Mouse (Mus musculus) left cerebral cortex, adult 18-20 months (tissue): ENCODE results near the gene Gns. TPM values are rescaled to one million over a fixed set of nuclear protein-coding genes. Genes with fewer than 3 reads are reported as not detected.
"Not testable (repeated sequence)": the region's sequence is repeated elsewhere in the genome, so short reads cannot be mapped to it uniquely, and the experiment has no call there.

ENCODE experiments used
- DNase-seq, 2 experiments: peaks; one replicate each; pipeline ENCODE4 v3.0.0; 2021 to 2022; ENCODE audit warnings: low spot score in 2 of 2, mixed read lengths in 1 of 2
- long read RNA-seq, 2 experiments: library from polyadenylated mRNA; stranded (forward); transcript quantifications; one replicate each; pipeline ENCODE4 v2.0.0; 2021
- total RNA-seq, 2 experiments: library from RNA; stranded (reverse); gene quantifications; 2 replicates each; pipeline ENCODE4 v1.2.3; 2021

Gns gene
- total RNA-seq: 10 to 100 TPM; 86.7 to 87.1 TPM
- long read RNA-seq, experiment 1, transcript Gns-201 (14 exons, 3,855 nt): major isoform, 96 of 132 reads
- long read RNA-seq, experiment 1, partial matches to known transcripts: 10 of 132 reads
- long read RNA-seq, experiment 1, other reads (novel, unspliced or antisense): 26 of 132 reads
- long read RNA-seq, experiment 2, transcript Gns-201 (14 exons, 3,855 nt): major isoform, 59 of 81 reads
- long read RNA-seq, experiment 2, partial matches to known transcripts: 19 of 81 reads
- long read RNA-seq, experiment 2, other reads (novel, unspliced or antisense): 2 of 81 reads

- DNase-seq: peak; percentile 83 to 87
Measured at GRCm38 (mm10) chr10:121364801-121365564, at the start of gene Gns. Gene Gns (plus strand): TSS chr10:121365090.

- DNase-seq: no peak
Measured at GRCm38 (mm10) chr10:121315321-121316283, 49.3 kb upstream of the Gns start.

- no peak for DNase-seq
Measured at GRCm38 (mm10) chr10:121316361-121316760, 48.5 kb upstream of the Gns start.

GRCm38 (mm10) chr10:121318397-121318950 is 46.4 kb upstream of the Gns start:
- no peak for DNase-seq

- DNase-seq: no peak
Measured at GRCm38 (mm10) chr10:121323493-121323892, 41.4 kb upstream of the Gns start.

GRCm38 (mm10) chr10:121326167-121326566 is 38.7 kb upstream of the Gns start:
- DNase-seq: no peak

GRCm38 (mm10) chr10:121329586-121329985 is 35.3 kb upstream of the Gns start:
- DNase-seq: no peak

- DNase-seq: peak; percentile 73 to 85
Measured at GRCm38 (mm10) chr10:121330940-121331339, 34.0 kb upstream of the Gns start.

- peak; percentile 55 to 81 for DNase-seq
Measured at GRCm38 (mm10) chr10:121334576-121334975, 30.3 kb upstream of the Gns start.

- DNase-seq: not testable (repeated sequence)
Measured at GRCm38 (mm10) chr10:121336536-121336935, 28.4 kb upstream of the Gns start.

- DNase-seq: no peak
Measured at GRCm38 (mm10) chr10:121340754-121341593, 23.9 kb upstream of the Gns start.

- DNase-seq: no peak
Measured at GRCm38 (mm10) chr10:121342260-121342659, 22.6 kb upstream of the Gns start.

- no peak for DNase-seq
Measured at GRCm38 (mm10) chr10:121343867-121344266, 21.0 kb upstream of the Gns start.

GRCm38 (mm10) chr10:121349244-121349643 is 15.6 kb upstream of the Gns start:
- no peak for DNase-seq

GRCm38 (mm10) chr10:121350357-121351065 is 14.4 kb upstream of the Gns start:
- no peak for DNase-seq

GRCm38 (mm10) chr10:121351066-121351581 is 13.8 kb upstream of the Gns start, which contains the start of gene Tbc1d30:
Gene Tbc1d30 (minus strand): TSS chr10:121351278.
- no peak for DNase-seq

- no peak for DNase-seq
Measured at GRCm38 (mm10) chr10:121351692-121352290, 13.1 kb upstream of the Gns start.

GRCm38 (mm10) chr10:121360358-121360757 is 4.5 kb upstream of the Gns start:
- DNase-seq: no peak

- no peak for DNase-seq
Measured at GRCm38 (mm10) chr10:121363201-121363600, 1.7 kb upstream of the Gns start.
